7 mouse cellular contexts compared by ENCODE assay signal in the genomic region with DNA sequence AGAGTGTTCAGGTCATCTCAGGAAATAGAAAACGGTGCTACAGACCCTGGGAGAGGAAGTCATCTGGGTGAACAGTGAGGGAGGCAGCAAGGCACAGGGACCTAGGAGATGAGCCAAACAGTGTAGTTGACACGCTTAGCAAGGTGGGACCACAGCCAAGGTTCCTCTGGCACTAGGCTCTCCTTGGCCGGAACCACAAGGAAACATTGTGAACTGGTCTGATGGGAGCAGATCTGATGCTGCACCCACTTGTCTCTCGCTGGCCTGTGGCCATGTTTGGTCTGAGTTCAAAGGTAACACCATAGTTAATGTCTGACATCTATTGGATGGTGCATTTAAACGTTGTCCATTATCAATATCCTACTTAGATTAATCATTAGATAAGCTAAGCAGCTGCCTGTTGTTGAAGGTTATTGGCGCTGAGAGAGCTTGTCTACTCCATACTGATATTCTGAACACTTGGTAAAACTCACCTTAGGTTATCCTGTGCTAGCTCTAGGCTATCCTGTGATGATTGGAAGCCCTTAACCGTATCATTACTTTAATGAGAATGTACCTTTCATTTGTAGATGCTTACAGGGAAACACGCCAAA.
DNase-seq lines count a peak whose midpoint lies in the region.

No protein-coding gene starts in this region.

- DNase-seq in right cerebral cortex, postnatal 10 days (ENCODE audit: low spot score in 2 of 2) = peak; percentile 73 to 75
- DNase-seq in right cerebral cortex, adult 18-20 months = no peak
- peak; percentile 96 to 98 for DNase-seq in cerebellum, postnatal 14 days
- peak; percentile 82 to 86 for DNase-seq in heart, postnatal 10 days
- DNase-seq in skeletal muscle tissue, adult 2 months (ENCODE audit: low read depth, low spot score) = peak; percentile 77
- DNase-seq in B cell, adult 2 months = no peak
- no peak for DNase-seq in thymus, adult 18-20 months

- intact Hi-C loops in heart, postnatal 10 days (cut with DNase I) = loop anchor here (10.0 kb wide), 1 partner anchor 226 kb away; no protein-coding TSS in a partner anchor

Comparison
In these comparisons a context has a peak if more than half of its experiments do, and no peak if none do; other contexts are left out.
1. DNase-seq: peak in right cerebral cortex, postnatal 10 days (2 of 2), cerebellum, postnatal 14 days (2 of 2), heart, postnatal 10 days (2 of 2) and skeletal muscle tissue, adult 2 months (single experiment); none in right cerebral cortex, adult 18-20 months (single experiment), B cell, adult 2 months (0 of 2) and thymus, adult 18-20 months (0 of 2).